Mouse (Mus musculus) gastrocnemius, adult 8-10 months (tissue): ENCODE data around the gene Tmem38b. TPM values are rescaled to one million over a fixed set of nuclear protein-coding genes. Genes with fewer than 3 reads are reported as not detected.
"Not testable (repeated sequence)": the region's sequence is repeated elsewhere in the genome, so short reads cannot be mapped to it uniquely, and the experiment has no call there.

Experiments used
- DNase-seq, 2 experiments: peaks; one replicate each; pipeline ENCODE4 v3.0.0; 2022; ENCODE audit warnings: low spot score in 2 of 2
- total RNA-seq, 4 experiments: library from RNA; stranded (reverse); gene quantifications; 2 replicates each; pipeline ENCODE4 v1.2.4; 2022

Gene Tmem38b
- 10 to 100 TPM; 56.5 to 89.2 (median 63.7) TPM for total RNA-seq

DNA sequence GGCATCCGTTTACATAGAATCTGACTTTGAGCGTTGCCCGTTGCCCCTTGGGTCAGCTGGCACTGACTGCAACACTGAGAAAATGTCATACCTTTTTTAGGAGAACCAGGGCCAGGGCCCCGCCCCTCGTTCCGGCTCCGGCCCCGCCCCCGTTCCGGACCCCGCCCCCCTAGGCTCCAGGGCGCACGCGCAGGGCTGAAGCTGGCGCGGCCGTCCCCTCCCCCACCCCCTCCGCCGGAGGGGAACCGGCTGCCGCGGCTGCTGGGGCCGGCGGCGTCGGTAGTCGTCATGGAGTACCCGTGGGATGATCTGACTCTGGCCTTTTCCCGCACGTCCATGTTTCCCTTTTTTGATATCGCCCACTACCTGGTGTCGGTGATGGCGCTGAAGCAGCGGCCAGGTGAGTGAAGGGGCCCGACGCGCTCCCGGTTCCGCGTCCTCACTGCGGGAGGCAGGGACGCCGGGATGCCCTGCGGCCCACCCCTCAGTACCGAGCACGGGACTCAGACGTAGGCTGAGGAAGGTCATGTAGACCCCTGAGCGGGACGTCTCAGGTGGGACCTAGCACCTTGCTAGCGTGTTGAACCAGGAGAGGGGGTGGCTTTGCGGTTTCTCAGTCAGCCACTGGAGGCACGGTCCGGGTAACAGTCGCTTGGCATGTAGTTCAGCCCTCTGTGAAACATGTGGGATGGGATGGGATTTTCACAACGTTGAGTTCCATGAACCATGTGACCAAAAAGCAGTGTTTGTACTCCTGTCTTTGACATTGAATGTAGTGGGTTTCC is at the start of gene Tmem38b:
Tmem38b (plus strand) TSS at position 225 of the 785 bp plus-strand sequence.
- peak; percentile 47 to 61 for DNase-seq

DNA sequence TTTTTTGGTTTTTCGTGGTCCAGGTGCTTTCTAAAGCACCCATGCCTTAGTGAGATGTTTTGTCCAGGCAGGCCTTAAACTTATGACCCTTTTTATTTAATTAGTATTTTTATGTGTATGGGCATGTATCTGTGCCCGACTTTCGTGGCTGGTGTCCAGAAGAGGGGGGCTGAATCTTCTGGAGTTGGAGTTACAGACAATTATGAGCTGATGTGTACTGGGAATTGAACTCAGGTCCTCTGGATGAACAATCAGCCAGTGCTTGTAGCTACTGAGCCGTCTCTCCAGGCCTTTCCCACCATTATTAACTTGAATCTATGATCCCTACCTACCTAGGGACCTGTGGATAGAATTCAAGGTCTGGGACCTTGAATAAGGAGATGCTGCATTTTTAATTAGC is 44.4 kb upstream of the Tmem38b start:
- DNase-seq = no peak

GRCm38 (mm10) chr4:53782216-53783070 is 43.4 kb upstream of the Tmem38b start:
- DNase-seq = no peak

- DNase-seq = no peak
These were observed 40.0 kb upstream of the Tmem38b start for GRCm38 (mm10) chr4:53785746-53786398.

DNA sequence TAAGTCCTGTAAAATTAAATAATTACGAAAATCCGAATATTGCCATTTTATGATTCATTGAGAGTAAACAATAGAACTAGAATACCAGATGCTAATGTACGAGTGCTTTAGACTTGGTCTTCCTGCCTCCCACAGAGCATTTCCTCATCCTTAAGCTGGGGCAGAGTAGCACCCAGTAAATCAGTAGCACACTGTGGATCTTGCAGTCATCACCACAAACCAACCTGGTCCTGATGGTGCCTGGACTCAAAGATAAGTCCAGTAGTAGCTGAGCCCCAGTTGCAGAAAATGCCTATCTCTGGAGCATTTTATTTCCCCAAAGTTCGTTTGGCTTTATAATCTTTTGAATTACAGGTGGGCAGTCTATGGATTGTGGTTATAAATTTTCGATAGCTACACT is 39.0 kb upstream of the Tmem38b start:
- DNase-seq = no peak

- DNase-seq = no peak
These were observed 36.5 kb upstream of the Tmem38b start for GRCm38 (mm10) chr4:53789346-53789745.

- DNase-seq = no peak
These were observed 31.4 kb upstream of the Tmem38b start for GRCm38 (mm10) chr4:53794257-53794966.

- DNase-seq = no peak
These were observed 30.8 kb upstream of the Tmem38b start for GRCm38 (mm10) chr4:53795086-53795485.

DNA sequence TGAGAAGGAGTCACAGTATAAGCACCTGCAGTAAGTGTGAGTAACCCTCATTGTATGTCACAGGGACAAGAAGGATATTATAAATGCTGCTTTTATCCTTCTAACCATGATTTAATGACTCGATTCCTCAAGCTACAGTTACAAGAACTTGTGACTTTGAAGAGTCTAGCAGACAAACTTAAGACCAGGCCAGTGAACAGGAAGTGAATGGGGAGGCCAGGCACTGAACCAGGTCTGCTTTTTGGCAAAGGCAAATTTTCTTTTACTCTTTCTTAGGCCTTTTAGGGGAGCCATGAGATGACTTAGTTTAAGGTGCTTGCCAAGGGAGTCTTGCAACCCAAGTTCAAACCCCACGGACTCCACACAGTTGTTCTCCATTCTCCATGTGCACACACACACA is 30.1 kb upstream of the Tmem38b start:
- no peak for DNase-seq

DNA sequence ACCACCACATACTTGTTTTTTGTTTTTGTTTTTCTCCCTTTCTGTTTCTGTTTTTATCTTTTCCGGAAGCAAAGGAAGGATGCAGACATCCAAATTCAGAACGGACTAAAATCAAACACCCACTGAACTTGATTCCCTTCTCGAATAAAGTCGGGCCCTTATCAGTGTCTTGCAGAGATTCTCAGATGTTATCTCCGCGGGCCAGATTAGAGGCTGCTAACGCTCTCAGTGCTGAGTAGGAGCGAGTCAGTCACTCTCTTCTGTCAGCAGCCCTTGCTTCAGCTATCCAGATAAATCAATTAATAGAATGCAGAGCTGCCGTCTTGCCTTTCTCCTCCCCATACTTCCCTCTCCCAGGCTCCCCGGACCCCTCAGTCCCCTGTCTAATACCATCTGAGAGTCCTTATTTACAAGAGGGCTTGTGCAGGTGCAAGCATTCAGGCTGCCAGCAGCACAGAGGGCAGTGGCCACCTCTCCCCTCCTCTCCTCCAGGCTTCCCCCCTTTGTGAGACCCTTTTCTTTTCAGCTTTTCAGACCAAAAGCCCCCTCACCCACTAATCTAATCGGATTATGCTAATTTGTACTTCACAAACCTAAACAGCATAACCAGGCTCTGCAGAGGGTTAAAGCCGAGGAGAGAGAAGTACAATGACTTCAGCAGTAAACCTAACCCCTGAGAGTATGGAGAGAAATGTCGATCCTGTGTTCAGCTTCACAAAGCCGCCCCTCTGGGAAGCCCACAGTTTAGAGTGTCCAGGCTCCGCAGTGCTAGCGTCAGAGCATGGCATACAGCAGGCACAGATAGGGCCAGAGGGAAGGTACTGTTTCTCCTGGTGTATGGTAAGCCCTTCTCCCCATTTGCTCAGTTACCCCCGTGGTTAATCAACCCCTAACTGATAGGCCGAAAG is 28.7 kb upstream of the Tmem38b start:
- DNase-seq = no peak

GRCm38 (mm10) chr4:53798896-53799676 is 26.8 kb upstream of the Tmem38b start:
- no peak for DNase-seq

DNA sequence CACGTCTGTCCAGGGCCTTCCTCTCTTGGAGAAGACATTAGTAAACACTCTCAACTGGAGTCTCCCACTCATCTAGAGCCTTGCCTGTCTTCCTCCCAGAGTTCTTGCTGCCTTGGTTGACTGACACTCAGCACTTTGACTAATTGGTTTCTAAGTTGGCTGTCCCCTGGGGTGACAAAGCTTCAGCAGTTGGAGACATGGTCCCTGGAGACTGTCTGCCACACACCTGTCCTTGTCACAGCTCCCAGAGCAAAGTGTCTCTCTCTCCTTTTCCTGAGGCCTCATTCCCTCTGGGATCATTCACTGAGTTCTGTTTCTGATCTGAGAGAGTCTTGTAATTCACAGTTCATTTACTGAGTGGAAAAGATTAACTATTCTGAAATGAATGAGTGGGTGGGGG is 26.1 kb upstream of the Tmem38b start:
- DNase-seq = no peak

DNA sequence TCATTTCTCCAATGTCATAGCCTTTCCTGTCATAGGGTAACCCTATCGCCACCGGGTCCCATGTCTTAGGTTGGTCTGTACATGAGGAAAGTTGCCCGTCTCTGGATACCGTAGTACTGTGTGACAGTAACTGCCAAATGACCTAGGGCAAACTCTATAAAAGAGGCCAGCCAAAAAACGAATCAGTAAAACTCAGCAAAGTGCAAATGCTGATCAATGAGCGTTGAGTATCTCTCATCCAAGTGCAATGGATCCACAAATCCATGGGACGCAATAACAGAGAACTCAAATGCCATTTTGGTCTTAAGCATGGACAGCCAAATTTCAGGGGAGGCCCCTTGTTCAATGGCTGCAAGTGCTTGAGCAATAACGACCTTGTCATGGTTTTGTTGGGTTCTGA is 22.2 kb upstream of the Tmem38b start:
- DNase-seq = not testable (repeated sequence)

DNA sequence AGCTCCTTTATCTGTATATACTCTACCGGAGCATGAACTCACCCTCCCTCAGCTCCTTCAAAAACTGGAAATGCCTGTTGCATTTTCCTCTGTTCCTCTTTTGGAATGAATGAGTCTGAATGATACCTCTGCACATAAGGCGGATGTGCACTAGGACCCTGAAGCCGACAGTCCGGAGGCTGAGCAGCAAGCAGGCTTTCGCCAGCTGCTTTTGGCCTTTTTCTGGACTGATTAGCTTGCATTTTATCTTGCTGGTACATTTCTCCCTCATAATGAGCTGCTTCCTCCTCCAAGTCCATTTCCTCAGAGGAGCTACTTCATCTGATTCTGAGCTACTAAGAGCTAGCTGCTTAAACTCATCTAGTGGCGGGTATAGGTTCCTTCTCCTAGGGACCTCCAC is 19.4 kb upstream of the Tmem38b start:
- not testable (repeated sequence) for DNase-seq

- no peak for DNase-seq
These were observed 7.5 kb upstream of the Tmem38b start for GRCm38 (mm10) chr4:53818320-53818719.

GRCm38 (mm10) chr4:53823697-53824096 is 2.1 kb upstream of the Tmem38b start:
- DNase-seq = peak; percentile 57 to 65

GRCm38 (mm10) chr4:53824831-53825230 is 1.0 kb upstream of the Tmem38b start:
- DNase-seq = no peak

DNA sequence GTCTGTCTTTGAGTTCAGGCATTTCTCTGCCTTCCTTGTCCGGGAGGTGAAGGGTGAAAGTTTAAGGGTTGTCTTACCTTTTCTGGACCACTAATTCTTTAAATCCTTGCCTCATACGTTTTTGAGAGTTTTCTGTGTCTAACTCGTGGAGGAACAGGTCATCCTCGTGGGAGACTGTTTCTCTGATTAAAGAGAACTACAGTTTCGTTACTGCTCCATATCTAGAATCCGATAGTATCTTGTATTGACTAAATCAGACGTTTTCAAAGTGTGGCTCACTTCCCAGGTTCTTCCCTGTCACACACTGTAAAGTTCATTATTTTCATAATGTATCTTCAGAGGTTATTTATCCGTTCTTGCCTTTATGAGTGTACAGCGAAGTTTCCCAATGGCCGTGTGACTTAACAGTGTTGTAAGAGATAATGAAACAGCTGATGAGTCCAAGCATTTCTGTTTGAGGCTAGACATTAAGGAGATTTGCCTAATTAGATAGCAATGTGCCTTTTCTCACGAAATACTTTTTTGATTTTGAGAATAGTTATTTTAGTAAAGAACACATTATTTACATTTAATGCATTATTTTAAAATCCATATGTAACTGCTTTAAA is 900 bp downstream of the Tmem38b start:
- no peak for DNase-seq

GRCm38 (mm10) chr4:53827869-53828268 is 2.0 kb downstream of the Tmem38b start:
- no peak for DNase-seq
